Mouse (Mus musculus): Measurements from ENCODE around the gene Gng8.

Gng8 gene

DNA sequence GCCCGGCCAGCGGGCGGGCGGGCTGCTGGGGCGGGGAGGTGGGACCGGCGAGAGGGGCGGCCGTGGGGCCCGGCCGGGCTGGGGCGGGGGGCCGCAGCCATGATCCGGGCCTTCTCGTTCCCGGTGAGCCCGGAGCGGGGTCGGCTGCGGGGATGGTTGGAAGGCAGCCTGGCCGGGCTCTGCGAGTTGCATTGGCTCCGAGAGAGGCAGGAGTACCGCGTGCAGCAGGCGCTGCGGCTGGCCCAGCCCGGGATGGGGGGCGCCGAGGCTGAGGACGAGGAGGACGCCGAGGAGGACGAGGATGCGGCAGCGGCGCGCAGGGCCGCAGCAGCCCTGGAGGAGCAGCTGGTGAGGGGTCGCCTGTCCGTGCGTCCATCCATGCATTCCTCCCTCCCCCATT lies 16.3 kb upstream of the Gng8 start:
- in situ Hi-C loops (cut with MboI; ENCODE audit: low sequenced_read_pairs): no loop called here

DNA sequence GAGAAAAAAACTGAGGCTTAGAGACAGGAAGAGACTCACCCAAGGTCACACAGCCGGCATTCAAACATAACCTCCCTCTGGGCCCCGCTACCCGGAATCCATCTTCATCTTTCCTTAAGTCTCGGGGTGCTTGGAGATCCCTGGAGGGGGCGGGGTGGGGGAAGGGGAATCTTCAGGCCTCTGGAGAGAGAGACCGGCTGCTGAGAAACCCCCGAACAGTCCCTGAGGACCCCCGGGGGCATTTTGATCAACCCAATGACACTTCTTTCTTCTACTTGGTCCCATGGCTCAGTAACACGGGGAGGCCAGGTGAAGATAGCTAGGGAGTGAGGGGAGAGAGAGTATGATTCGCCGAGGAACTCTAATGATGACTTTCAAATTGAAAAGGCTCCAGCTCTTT lies 15.6 kb upstream of the Gng8 start:
- in situ Hi-C loops (cut with MboI; ENCODE audit: low sequenced_read_pairs): no loop called here

DNA sequence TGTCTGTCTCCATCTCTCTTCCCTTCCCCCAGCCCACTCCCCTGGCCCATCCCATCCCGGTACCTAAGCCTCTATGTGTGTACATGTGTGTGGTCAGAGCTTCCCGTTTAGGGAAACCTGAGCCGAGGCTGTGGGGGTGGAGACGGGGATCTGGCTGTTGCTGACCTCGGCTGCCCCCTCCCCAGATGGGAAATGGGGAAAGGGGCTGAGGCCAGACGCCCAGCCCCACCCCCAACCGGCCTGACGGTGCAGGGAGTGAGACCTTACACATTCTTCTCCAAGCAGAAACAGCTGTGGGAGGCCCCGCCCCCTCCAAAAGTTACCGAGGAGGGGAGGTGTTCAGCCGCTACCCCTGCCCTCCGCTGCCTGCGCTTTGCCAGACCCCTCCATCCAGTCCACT lies 15.0 kb upstream of the Gng8 start:
- in situ Hi-C loops (cut with MboI; ENCODE audit: low sequenced_read_pairs): no loop called here

DNA sequence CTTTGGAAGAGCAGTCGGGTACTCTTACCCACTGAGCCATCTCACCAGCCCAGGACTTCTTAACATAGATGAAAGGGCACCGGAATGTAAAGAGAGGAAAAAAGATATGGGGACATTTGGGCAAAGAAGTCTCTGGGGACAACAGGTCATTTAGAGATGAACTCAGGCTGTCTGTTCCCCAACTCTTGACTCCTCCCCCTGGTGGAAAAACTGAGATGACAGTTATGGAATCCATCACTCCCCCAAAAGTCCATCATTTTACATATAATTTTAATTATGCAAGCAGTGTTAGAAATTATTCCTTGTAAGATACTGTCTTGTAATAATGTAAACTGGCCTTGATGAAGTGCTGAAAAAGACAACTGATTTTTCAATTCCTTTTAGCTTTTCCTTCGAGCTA lies 13.9 kb upstream of the Gng8 start:
- in situ Hi-C loops (cut with MboI; ENCODE audit: low sequenced_read_pairs): no loop called here

DNA sequence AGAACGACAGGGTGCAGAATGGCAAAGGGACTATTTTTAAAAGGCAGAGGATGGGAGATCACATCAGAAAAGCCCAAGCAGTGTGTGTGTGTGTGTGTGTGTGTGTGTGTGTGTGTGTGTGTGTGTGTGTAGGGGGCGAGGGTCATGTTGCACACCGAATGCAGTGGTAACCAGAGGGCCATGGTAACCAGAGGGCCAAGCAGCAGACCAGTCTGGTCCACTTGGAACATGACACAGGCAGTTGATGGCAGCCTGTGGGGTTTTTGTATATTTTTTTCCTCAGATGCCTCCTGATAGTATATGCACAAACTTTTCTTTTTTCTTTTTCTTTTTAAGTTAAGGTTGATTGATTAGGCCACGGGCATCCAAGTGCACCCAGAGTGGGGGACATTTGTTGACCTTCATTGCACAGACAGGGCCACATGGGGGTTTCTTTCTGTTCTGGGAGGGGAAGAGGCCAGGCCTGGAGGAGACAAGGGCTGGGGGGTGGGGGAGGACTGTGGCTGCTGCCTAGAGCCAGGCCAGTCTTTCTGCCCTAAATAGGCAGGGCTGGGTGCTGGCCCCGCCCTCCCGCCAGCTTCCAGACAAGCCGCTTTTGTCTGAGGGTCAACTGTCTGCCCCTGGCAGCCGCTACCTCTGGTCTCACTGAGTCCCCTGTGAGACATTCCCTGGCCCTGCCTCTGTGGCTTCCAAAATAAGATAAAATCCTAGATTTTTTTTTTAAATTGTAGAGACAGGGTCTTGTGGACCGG lies 11.6 kb upstream of the Gng8 start:
- in situ Hi-C loops (cut with MboI; ENCODE audit: low sequenced_read_pairs): no loop called here

DNA sequence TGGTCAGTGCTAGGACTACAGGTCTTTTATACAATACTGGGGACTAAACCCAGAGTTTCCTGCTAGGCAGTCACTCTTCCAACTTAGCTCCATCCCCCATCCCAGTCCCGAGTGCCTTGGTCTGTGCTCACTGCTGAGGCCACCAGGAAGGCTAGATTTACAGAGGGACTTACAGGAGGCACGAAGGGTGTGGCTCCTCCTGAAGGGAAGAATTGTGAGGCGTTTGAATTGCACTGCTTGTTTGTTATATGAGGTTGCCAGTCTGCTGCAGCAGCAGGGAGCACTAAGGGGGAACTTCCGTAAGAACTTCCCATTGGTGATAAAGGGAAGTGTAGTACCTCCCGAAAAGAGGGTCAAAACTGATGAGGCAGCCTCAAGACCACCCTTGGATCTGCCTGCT lies 11.0 kb upstream of the Gng8 start:
- in situ Hi-C loops (cut with MboI; ENCODE audit: low sequenced_read_pairs): no loop called here

DNA sequence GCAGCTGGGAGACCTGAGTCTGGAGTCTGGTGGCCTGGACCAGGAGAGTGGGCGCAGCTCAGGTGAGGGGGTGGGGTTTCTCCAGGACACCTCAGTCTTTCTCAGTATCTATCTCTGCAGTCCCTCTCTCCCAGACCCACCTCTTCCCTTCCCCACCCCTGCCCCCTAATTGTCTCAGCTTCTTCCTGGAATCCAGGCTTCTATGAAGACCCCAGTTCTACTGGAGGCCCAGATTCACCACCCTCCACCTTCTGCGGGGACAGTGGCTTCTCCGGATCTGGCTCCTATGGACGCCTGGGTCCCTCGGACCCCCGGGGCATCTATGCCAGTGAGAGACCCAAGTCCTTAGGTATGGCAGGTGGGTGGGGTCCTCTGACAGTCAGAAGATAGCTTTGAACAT lies 8.4 kb upstream of the Gng8 start:
- in situ Hi-C loops (cut with MboI; ENCODE audit: low sequenced_read_pairs): no loop called here

DNA sequence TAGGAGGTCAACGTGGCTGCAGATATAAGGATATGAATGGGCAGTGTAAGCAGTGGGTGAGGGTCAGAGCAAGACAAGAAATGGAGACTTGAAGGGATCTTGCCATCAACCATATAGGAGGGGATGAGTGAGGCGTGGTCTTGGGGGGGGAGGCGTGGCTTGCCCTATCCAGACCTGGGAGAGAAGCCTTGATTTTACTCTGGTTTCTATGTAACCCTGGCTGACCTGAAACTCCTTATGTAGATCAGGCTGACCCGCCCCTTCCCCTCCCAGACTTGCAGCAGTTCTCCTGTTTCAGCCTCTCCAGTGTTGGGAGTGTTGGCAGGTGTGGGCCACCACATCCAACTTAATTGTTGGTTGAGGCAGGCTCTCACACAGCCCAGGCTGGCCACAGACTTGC lies 7.3 kb upstream of the Gng8 start:
- in situ Hi-C loops (cut with MboI; ENCODE audit: low sequenced_read_pairs): no loop called here

DNA sequence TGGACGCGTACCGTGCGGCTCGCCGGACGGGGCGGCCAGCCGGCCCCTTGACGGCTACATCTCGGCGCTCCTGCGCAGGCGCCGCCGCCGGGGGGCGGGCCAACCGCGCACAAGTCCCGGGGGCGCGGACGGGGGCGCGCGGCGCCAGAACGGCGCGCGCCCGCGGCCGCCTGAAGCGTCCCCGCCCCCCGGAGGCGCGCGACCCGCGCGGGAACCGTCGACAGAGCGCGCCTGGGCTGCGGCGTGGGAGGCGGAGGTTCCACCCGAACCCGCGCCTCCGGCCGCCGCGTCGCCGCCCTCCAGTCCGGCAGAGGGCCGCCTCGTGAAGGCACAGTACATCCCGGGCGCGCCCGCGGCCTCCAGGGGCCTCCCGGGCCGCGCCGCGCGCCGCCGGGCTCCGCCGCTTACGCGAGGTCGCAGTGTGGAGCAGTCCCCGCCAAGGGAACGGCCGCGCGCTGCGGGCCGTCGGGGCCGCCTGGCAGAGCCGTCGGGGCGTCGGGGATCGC lies 6.3 kb upstream of the Gng8 start:
- in situ Hi-C loops (cut with MboI; ENCODE audit: low sequenced_read_pairs): no loop called here

DNA sequence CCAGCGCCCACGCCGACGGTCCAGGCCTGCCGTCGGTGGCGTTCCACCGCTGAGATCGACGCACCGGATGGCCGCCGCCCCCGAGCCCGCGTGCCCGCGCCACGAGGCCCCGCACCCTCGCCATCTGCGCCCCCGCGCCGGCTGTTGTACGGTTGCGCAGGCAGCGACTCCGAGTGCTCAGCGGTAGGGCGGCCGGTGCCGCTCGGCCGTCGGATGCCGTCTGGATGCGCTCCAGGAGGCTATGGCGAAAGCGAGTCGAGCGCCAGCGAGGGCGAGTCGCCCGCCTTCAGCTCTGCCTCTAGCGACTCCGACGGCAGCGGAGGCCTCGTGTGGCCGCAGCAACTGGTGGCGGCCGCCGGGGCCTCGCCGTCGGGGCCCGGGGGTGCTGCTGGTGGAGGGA lies 5.7 kb upstream of the Gng8 start:
- in situ Hi-C loops (cut with MboI; ENCODE audit: low sequenced_read_pairs): no loop called here

DNA sequence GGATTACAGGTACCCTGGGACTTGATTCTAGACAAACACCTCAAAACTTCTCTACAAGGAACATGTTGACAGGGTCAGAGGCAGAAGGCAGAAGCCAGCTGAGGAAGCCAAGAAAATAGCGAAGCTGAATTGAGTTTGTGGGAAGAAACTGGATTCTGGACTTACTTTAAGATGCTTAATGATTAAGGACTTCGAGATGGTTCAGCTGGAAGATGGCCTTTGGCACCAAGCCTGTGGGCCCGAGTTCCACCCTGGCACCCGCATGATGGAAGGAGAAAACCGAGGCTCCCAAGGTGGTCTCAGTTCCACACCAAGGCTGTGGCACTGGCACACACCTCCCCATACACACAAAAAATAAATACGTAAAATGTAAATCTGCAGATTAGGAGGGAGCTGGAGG lies 1.1 kb upstream of the Gng8 start:
- in situ Hi-C loops (cut with MboI; ENCODE audit: low sequenced_read_pairs): no loop called here

DNA sequence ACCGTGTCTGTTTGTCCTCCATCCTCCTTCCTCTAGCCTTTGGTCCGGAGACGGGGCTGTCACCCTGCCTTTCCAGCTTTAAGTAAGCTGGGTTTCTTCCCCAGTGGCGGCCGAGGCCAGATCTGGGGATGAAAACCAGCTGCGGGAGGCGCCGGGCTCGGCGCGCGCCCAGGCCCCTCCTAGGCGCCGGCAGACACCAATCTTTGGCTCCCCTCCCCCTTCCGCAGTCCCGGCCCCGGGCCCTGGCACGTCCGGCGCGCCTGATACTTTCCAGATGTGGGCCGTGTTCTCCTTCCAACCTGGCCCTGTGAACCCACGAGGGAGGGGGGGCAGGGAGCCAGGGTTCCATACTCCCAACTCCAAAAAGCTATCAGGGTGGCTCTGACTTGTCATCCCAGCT lies 642 bp upstream of the Gng8 start:
- in situ Hi-C loops (cut with MboI; ENCODE audit: low sequenced_read_pairs): no loop called here

DNA sequence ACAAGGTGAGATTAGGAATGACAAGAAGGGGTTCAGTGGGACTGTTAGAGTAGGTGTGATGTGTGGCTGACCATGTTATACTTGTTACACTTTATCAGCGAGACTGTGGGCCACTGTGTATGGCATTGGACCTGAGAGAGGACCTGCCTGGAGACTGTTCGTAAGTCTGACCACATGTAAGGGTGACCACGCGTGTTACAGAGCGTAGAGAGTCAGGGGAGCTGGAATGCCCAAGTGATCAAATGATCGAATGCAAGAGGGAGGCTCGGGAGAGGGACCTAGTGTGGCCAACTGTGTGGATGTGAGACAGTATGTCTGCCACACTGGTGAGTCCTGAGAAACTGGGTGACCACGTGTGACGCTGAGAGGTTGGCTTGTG lies 755 bp downstream of the Gng8 start:
- in situ Hi-C loops (cut with MboI; ENCODE audit: low sequenced_read_pairs): no loop called here

DNA sequence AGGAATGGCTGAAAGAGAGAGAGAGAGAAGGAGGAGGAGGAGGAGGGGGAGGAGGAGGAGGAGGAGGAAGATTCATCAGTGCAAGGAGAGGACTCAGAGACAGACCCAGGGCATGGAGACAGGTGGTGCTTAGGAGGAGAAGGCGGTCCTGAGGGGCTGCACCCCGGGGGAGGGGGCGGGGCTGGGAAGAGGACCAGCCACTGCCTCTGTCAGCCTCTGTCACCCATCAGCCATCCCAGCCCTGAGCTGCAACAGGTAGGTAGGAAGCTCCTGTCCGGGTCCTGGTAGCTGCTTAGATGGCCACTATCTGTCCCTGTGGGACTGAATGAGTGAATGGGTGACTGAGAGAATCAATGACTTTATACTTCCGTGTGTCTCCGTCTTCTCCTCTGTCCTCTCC lies 2.0 kb downstream of the Gng8 start:
- in situ Hi-C loops (cut with MboI; ENCODE audit: low sequenced_read_pairs): no loop called here

DNA sequence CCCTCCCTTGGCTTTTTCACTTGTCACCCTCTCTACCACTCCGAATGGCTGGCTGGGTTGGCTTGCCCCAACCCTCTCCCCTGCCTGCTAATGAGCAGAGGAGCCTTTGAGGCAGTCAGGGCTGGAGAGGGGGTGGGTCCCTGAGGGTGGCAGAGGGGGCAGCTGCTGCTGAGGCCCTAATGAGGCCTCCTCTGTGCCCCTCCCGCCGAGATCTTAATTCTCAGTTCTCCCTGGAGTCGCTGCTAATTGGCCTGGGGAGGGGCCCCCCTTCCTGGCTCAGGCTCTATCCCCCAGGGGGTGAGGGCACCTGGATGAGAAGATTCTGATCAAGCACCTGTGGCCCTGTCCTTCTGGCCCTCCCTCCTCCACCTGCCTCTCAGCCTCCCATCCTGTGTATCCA lies 2.7 kb downstream of the Gng8 start:
- in situ Hi-C loops (cut with MboI; ENCODE audit: low sequenced_read_pairs): no loop called here

DNA sequence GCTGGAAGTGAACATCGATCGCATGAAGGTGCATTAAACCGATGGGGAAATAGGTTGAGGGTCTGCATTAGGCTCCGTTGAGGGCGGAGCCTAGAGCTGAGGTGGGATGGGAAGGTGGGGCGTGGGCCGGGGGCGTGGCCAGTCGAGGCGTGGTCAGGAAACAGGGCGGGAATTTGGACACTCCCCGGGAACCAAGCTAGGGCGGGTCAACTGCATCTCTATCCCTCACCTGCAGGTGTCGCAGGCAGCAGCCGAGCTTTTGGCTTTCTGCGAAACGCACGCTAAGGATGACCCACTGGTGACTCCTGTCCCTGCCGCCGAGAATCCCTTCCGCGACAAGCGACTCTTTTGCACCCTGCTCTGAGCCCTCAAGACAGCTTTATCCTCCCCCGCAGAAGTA lies 3.4 kb downstream of the Gng8 start:
- in situ Hi-C loops (cut with MboI; ENCODE audit: low sequenced_read_pairs): no loop called here

DNA sequence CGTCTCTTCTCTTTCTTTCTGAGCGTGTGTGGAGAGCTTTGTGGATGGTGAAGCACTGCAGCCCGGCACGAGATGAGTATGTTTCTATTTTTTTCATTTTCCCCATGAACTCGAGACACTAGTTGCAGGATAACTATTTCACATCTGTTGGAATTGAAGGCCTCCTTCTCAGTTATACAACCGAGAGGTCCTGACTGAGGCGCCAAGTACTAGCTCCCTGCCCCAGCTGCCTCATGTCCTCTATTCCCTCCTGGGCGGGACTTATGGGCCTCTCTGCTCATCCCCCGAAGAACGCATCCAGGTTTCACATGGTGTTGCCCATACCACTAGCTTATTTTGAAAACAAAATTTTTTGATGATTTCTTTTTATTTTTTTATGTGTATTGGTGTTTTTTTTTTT lies 3.9 kb downstream of the Gng8 start:
- in situ Hi-C loops (cut with MboI; ENCODE audit: low sequenced_read_pairs): no loop called here

DNA sequence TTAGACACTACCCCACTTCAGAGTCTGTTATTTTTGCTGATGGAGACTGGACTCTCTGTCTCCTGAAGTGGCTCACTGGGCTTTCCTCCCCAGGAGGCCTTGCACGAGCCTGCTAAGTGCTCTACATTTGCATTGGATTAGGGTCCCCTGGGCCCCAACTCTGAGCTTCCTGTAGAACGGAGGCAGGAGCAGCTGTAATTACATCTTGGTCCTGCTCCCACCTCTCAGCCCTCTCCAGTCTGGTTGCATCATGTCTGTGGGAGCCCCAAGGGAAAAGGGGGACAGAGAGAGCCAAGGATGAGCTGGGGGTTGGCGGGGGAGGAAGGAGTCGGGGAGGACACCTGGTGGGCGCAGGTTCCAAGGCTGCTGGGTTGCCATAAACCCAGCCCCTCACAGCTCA lies 8.9 kb downstream of the Gng8 start:
- in situ Hi-C loops (cut with MboI; ENCODE audit: low sequenced_read_pairs): no loop called here

DNA sequence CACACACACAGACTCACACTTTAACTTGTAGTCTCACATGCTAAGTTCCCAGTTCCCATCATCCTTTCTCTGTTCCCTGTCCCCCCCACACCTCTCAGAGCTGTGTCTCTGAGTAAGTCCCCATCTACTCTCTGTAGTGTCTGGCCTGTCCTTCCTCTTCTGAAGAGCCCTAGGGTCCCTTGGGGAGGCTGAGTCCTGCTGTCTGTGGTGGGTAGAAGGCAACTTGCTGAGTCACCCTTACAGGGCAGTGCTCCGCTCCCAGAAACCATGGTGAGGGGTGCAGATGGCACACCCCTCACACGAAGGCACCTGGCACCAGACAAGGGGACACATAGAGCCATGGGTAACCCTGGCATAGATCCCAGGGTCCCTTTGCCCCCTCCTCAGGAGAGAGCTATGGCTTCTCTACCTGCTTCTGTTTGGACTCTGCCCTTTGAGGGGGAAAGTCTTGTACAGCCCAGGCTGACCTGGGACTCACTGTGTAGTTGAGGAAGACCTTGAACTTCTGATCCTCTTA lies 11.9 kb downstream of the Gng8 start:
- in situ Hi-C loops (cut with MboI; ENCODE audit: low sequenced_read_pairs): no loop called here

DNA sequence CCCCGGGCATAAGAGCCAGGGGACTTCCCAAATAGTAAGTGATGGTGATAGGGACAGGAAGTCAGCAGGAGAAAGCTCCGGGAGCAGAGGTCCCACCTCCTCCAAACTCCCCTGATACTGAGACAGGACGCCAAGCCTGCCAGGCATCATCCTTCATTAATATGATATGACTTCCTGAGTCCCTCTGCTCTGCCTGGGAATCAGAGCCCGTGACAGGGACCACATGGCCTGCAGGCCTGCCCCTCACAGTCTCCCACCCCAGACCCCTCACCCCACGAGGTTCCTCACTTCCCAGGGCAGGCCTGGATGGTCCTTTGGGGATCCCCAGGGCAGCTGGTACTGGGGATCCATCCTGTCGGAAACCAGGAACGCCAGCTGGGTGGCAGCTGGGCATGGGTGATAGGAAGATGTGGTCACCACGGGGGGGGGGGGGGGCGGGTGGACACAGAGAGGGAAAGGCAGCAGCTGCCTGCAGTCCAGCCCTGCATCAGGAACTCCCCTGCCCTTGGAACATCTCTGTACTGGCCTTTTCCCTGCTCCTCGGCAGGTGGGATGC lies 12.6 kb downstream of the Gng8 start:
- in situ Hi-C loops (cut with MboI; ENCODE audit: low sequenced_read_pairs): no loop called here

DNA sequence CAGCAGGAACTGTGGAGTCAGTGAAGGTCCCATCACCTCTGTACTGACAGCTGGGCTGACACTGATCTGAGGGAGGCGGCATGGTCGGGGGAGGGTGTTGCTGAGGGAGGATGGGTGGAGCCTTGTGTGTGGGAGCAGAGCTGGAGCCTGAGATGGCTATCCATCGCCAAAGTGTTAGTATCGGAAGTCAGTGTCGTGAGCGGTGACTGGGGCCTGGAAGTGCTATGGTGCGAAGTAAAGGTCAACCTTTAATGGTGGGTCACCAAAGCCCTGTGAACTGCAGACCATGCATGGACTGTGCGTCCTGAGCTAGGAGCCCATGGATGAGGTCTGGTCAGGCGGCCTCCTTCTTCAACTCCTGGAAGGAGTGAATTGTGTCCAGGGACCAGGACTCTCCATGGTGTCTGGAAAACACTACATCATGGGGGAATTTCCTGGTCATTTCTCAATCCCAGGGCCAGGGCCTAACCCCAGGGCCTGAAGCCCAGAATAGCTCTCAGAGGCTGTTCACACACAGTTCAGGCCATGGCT lies 14.0 kb downstream of the Gng8 start:
- in situ Hi-C loops (cut with MboI; ENCODE audit: low sequenced_read_pairs): no loop called here

DNA sequence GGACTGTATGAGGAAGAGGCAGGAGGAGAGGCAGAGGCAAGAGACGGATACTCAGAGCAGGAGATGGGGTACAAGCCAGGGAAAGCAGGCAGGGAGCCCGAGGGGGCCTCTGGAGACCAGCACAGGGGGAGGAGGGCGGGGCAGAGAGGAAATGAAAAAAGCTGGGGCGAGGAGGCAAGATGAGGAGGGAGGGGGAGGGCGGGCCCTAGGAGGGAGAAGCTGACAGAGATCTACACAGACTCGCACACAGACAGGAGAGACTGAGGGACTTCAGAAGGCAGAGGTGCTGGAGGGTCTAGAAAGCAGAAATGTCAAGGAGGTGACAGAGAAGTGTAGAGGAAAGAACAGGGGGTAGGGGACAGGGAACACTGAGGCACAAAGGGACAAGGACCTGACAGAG lies 14.7 kb downstream of the Gng8 start, which contains the start of gene Ptgir:
Ptgir (plus strand) TSS at position 210 of the 400 bp plus-strand sequence.
- in situ Hi-C loops (cut with MboI; ENCODE audit: low sequenced_read_pairs): no loop called here

Data from CH12F3 (cell line).